6 mouse cellular contexts compared by ENCODE assay signal in the genomic region with DNA sequence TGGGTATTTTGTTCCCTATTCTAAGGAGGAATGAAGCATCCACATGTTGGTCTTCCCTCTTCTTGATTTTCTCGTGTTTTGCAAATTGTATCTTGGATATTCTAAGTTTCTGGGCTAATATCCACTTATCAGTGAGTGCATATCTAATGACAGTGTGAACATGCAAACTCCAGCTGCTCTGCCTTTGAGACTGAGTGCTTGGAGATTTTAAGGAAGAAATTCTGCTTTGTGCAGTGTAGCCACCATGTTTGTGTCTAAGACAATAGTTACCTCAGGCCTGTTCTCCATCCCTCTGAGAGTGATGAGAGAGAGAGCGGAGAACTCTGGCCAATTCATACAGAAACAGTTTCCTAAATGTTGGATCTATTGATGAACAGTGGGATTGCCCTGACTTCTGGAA.
A peak's percentile ranks its signal among the peaks of the same experiment; 100 is the strongest.
DNase-seq lines count a peak whose midpoint lies in the region; ATAC-seq lines count a peak whose summit lies in the region.
"Not testable (repeated sequence)": the region's sequence is repeated elsewhere in the genome, so short reads cannot be mapped to it uniquely, and the experiment has no call there.

No protein-coding gene starts in this region.

- not testable (repeated sequence) for H3K4me3 ChIP-seq in forebrain, embryonic 13.5 days; heart, embryonic 10.5 days; hindbrain, embryonic 13.5 days; lung, embryonic 15.5 days; midbrain, embryonic 12.5 days; midbrain, embryonic 16.5 days (ENCODE audit: low read depth, low read length)

- peaks cover 11% of the 10 kb centered on the region for H3K4me1 ChIP-seq in forebrain, embryonic 13.5 days
- H3K4me1 ChIP-seq in heart, embryonic 10.5 days; lung, embryonic 15.5 days; midbrain, embryonic 16.5 days (ENCODE audit: control insufficient read depth, insufficient read depth, low read length): not testable (repeated sequence)
- H3K4me1 ChIP-seq in hindbrain, embryonic 13.5 days (replicated peaks), result peaks cover 14% of the 10 kb centered on the region
- H3K4me1 ChIP-seq in midbrain, embryonic 12.5 days, result peaks cover 22% of the 10 kb centered on the region

- not testable (repeated sequence) for H3K27me3 ChIP-seq in forebrain, embryonic 13.5 days; heart, embryonic 10.5 days (ENCODE audit: insufficient read depth, poor library complexity, severe bottlenecking); hindbrain, embryonic 13.5 days; lung, embryonic 15.5 days; midbrain, embryonic 12.5 days; midbrain, embryonic 16.5 days (ENCODE audit: control insufficient read depth, insufficient read depth, low read depth, low read length)

- H3K4me2 ChIP-seq in forebrain, embryonic 13.5 days; hindbrain, embryonic 13.5 days; lung, embryonic 15.5 days; midbrain, embryonic 16.5 days (ENCODE audit: low read length): not testable (repeated sequence)
- peak overlapping the region; percentile 45 for H3K4me2 ChIP-seq in midbrain, embryonic 12.5 days (replicated peaks)

- WGBS in forebrain, embryonic 13.5 days, result 83% methylated on average over 2 of the region's 2 CpGs
- 72% methylated on average over 2 of the region's 2 CpGs for WGBS in heart, embryonic 10.5 days
- WGBS in hindbrain, embryonic 13.5 days, result 87% methylated on average over 2 of the region's 2 CpGs
- WGBS in lung, embryonic 15.5 days, result 64% methylated on average over 2 of the region's 2 CpGs
- WGBS in midbrain, embryonic 12.5 days, result 72% methylated on average over 2 of the region's 2 CpGs
- WGBS in midbrain, embryonic 16.5 days, result 76% methylated on average over 2 of the region's 2 CpGs

- not testable (repeated sequence) for ATAC-seq in forebrain, embryonic 13.5 days; hindbrain, embryonic 13.5 days (ENCODE audit: low FRiP score); midbrain, embryonic 12.5 days (ENCODE audit: low FRiP score, low read depth); midbrain, embryonic 16.5 days
- ATAC-seq in lung, embryonic 15.5 days (ENCODE audit: borderline replicate concordance, extremely low read depth, low FRiP score, low TSS enrichment), result peak; percentile 69; the same call in 1 of the 2 replicates

- not testable (repeated sequence) for H3K9ac ChIP-seq in forebrain, embryonic 13.5 days; hindbrain, embryonic 13.5 days; lung, embryonic 15.5 days; midbrain, embryonic 12.5 days (replicated peaks); midbrain, embryonic 16.5 days (ENCODE audit: low read depth, low read length)

- H3K27ac ChIP-seq in forebrain, embryonic 13.5 days, result peak overlapping the region; percentile 92; the same call in 1 of the 2 replicates
- peak overlapping the region; percentile 60; the same call in 1 of the 2 replicates for H3K27ac ChIP-seq in heart, embryonic 10.5 days
- peak overlapping the region; percentile 87 for H3K27ac ChIP-seq in hindbrain, embryonic 13.5 days
- not testable (repeated sequence) for H3K27ac ChIP-seq in lung, embryonic 15.5 days
- H3K27ac ChIP-seq in midbrain, embryonic 12.5 days (replicated peaks), result peak overlapping the region; percentile 92
- H3K27ac ChIP-seq in midbrain, embryonic 16.5 days (ENCODE audit: low read length), result peak overlapping the region; percentile 88; the same call in 1 of the 2 replicates

- DNase-seq in heart, embryonic 10.5 days (ENCODE audit: low spot score), result not testable (repeated sequence)

- H3K36me3 ChIP-seq in forebrain, embryonic 13.5 days (ENCODE audit: poor library complexity, severe bottlenecking); heart, embryonic 10.5 days; hindbrain, embryonic 13.5 days; lung, embryonic 15.5 days; midbrain, embryonic 12.5 days; midbrain, embryonic 16.5 days (ENCODE audit: control insufficient read depth, insufficient read depth, low read length): not testable (repeated sequence)

- H3K9me3 ChIP-seq in forebrain, embryonic 13.5 days (replicated peaks); heart, embryonic 10.5 days; hindbrain, embryonic 13.5 days; lung, embryonic 15.5 days; midbrain, embryonic 12.5 days; midbrain, embryonic 16.5 days (replicated peaks; ENCODE audit: control insufficient read depth, low read length, poor library complexity, severe bottlenecking): not testable (repeated sequence)
